Mouse (Mus musculus): ENCODE data around the gene Hmox2. TPM values are rescaled to one million over a fixed set of nuclear protein-coding genes. Genes with fewer than 3 reads are reported as not detected.

Gene Hmox2
- polyA plus RNA-seq, 1 experiment from 2014 or later: 91.6 TPM

Other genes starting within 250 kb of the Hmox2 start
- 17.6 and 25.7 TPM in 2 replicates for gene Srl, start 184.5 kb upstream of the Hmox2 start, polyA plus RNA-seq (2014; fragmentation: Nextera tagmentation; extraction: Ambion mirVana)
- 7.2 and 8.9 TPM in 2 replicates for gene Tfap4, start 166.5 kb upstream of the Hmox2 start, polyA plus RNA-seq (2014; fragmentation: Nextera tagmentation; extraction: Ambion mirVana)
- gene Glis2, start 131.6 kb upstream of the Hmox2 start, polyA plus RNA-seq (2014; fragmentation: Nextera tagmentation; extraction: Ambion mirVana): 13.2 and 13.4 TPM in 2 replicates
- gene Pam16, start 101.4 kb upstream of the Hmox2 start, polyA plus RNA-seq (2014; fragmentation: Nextera tagmentation; extraction: Ambion mirVana): 171 and 207 TPM in 2 replicates
- 3.4 and 3.9 TPM in 2 replicates for gene Vasn, start 86.4 kb upstream of the Hmox2 start, polyA plus RNA-seq (2014; fragmentation: Nextera tagmentation; extraction: Ambion mirVana)
- 44.8 and 55.0 TPM in 2 replicates for gene Dnaja3, start 86.4 kb upstream of the Hmox2 start, polyA plus RNA-seq (2014; fragmentation: Nextera tagmentation; extraction: Ambion mirVana)
- gene Coro7, start 46.6 kb upstream of the Hmox2 start, polyA plus RNA-seq (2014; fragmentation: Nextera tagmentation; extraction: Ambion mirVana): 23.3 and 25.7 TPM in 2 replicates
- 80.9 and 91.4 TPM in 2 replicates for gene Nmral1, start 7.0 kb upstream of the Hmox2 start, polyA plus RNA-seq (2014; fragmentation: Nextera tagmentation; extraction: Ambion mirVana)
- gene Cdip1, start 63.9 kb downstream of the Hmox2 start, polyA plus RNA-seq (2014; fragmentation: Nextera tagmentation; extraction: Ambion mirVana): 98.1 and 103 TPM in 2 replicates
- gene 4930562C15Rik, start 109.1 kb downstream of the Hmox2 start, polyA plus RNA-seq (2014; fragmentation: Nextera tagmentation; extraction: Ambion mirVana): 0.42 and 0.61 TPM in 2 replicates
- gene Ubald1, start 154.0 kb downstream of the Hmox2 start, polyA plus RNA-seq (2014; fragmentation: Nextera tagmentation; extraction: Ambion mirVana): 49.4 and 53.2 TPM in 2 replicates
- gene Mgrn1, start 159.9 kb downstream of the Hmox2 start, polyA plus RNA-seq (2014; fragmentation: Nextera tagmentation; extraction: Ambion mirVana): 117 and 123 TPM in 2 replicates
- 116 and 122 TPM in 2 replicates for gene Nudt16l1, start 212.4 kb downstream of the Hmox2 start, polyA plus RNA-seq (2014; fragmentation: Nextera tagmentation; extraction: Ambion mirVana)
- 69.8 and 70.6 TPM in 2 replicates for gene Anks3, start 237.8 kb downstream of the Hmox2 start, polyA plus RNA-seq (2014; fragmentation: Nextera tagmentation; extraction: Ambion mirVana)